Mouse (Mus musculus): ENCODE results near the gene Ccdc27.

GRCm38 (mm10) chr4:154042577-154042976 is at the start of gene Ccdc27:
- no peak for TF ChIP-seq CTCF (IDR thresholded peaks at IDR 0.05; ENCODE audit: borderline replicate concordance, extremely low read depth, insufficient read depth, insufficient read length)
- TF ChIP-seq POLR2A (IDR thresholded peaks at IDR 0.05; ENCODE audit: borderline replicate concordance, extremely low read depth, insufficient read depth, insufficient read length, poor library complexity, severe bottlenecking): no peak
